Mouse (Mus musculus) activated CD4-positive, CD25-positive, alpha-beta regulatory T cell, adult 4 months (primary cell): ENCODE results near the gene Pklr. TPM values are rescaled to one million over a fixed set of nuclear protein-coding genes. Genes with fewer than 3 reads are reported as not detected.
A peak's percentile ranks its signal among the peaks of the same experiment; 100 is the strongest.

Source experiments
- ATAC-seq: one replicate; pipeline ENCODE4 v1.8.0; 2017
- polyA plus RNA-seq, 2 experiments: library from polyadenylated mRNA; unstranded; fragments of 100-300 nt; shearing (Covaris generic); gene quantifications; one replicate each; pipeline ENCODE4 v1.2.1; 2017

Gene Pklr
- polyA plus RNA-seq, result not detected

- ATAC-seq, result no peak
Measured at GRCm38 (mm10) chr3:89135958-89136357, at the start of gene Pklr. TSS of gene Pklr (plus strand) at chr3:89136142.

- no peak for ATAC-seq
Measured at GRCm38 (mm10) chr3:89087338-89088110, 48.4 kb upstream of the Pklr start.

- no peak for ATAC-seq
Measured at GRCm38 (mm10) chr3:89088974-89089373, 47.0 kb upstream of the Pklr start.

- ATAC-seq, result peak; percentile 93
Measured at GRCm38 (mm10) chr3:89089882-89090591, 45.9 kb upstream of the Pklr start.

GRCm38 (mm10) chr3:89090694-89091655 is 45.0 kb upstream of the Pklr start:
- ATAC-seq, result peak; percentile 29

- ATAC-seq, result no peak
Measured at GRCm38 (mm10) chr3:89091811-89092508, 44.0 kb upstream of the Pklr start.

- ATAC-seq, result no peak
Measured at GRCm38 (mm10) chr3:89092509-89093090, 43.3 kb upstream of the Pklr start.

GRCm38 (mm10) chr3:89093175-89093574 is 42.8 kb upstream of the Pklr start, which contains the start of gene Rusc1:
TSS of gene Rusc1 (minus strand) at chr3:89093311.
- ATAC-seq, result no peak

- ATAC-seq, result no peak
Measured at GRCm38 (mm10) chr3:89094021-89094420, 41.9 kb upstream of the Pklr start.

- no peak for ATAC-seq
Measured at GRCm38 (mm10) chr3:89100811-89101210, 35.1 kb upstream of the Pklr start, which contains the start of gene Gm43738. TSS of gene Gm43738 (minus strand) at chr3:89101099.

- peak; percentile 26 for ATAC-seq
Measured at GRCm38 (mm10) chr3:89101459-89101811, 34.5 kb upstream of the Pklr start.

GRCm38 (mm10) chr3:89101812-89102494 is 34.0 kb upstream of the Pklr start, which contains the start of gene Fdps:
TSS of gene Fdps (minus strand) at chr3:89101959.
- peak; percentile 98 for ATAC-seq

GRCm38 (mm10) chr3:89102495-89103290 is 33.2 kb upstream of the Pklr start:
- no peak for ATAC-seq

GRCm38 (mm10) chr3:89103291-89103595 is 32.7 kb upstream of the Pklr start:
- no peak for ATAC-seq

- ATAC-seq, result no peak
Measured at GRCm38 (mm10) chr3:89106881-89107280, 29.1 kb upstream of the Pklr start.

GRCm38 (mm10) chr3:89107545-89107944 is 28.4 kb upstream of the Pklr start:
- ATAC-seq, result no peak

- ATAC-seq, result no peak
Measured at GRCm38 (mm10) chr3:89108146-89108545, 27.8 kb upstream of the Pklr start.

GRCm38 (mm10) chr3:89113058-89113457 is 22.9 kb upstream of the Pklr start:
- ATAC-seq, result no peak

- ATAC-seq, result no peak
Measured at GRCm38 (mm10) chr3:89115522-89115921, 20.4 kb upstream of the Pklr start.

- no peak for ATAC-seq
Measured at GRCm38 (mm10) chr3:89123313-89123712, 12.6 kb upstream of the Pklr start.
